Mouse (Mus musculus) CH12.LX (cell line): ENCODE results near the gene Chpt1. TPM values are rescaled to one million over a fixed set of nuclear protein-coding genes. Genes with fewer than 3 reads are reported as not detected.

Experiments
- DNase-seq: peaks from one replicate; pipeline ENCODE4 v3.0.0-alpha.2; 2013; ENCODE audit errors: extremely low read depth
- H3K27ac ChIP-seq: 2 replicates; pipeline ENCODE4 v1.5.1; 2012; ENCODE audit warnings: low read depth, mild to moderate bottlenecking, control low read depth, moderate library complexity; ENCODE audit not compliant: insufficient read depth
- H3K27me3 ChIP-seq: replicated peaks from 2 replicates; pipeline ENCODE3; 2012; ENCODE audit warnings: inconsistent platforms
- H3K36me3 ChIP-seq, 2 experiments: replicated peaks in 1 of 2; 2 replicates each; pipeline versions ENCODE3 to v1.6.1; 2012; ENCODE audit warnings: inconsistent platforms in 1 of 2, low read length in 1 of 2, mild to moderate bottlenecking in 1 of 2, mixed read lengths in 1 of 2, moderate library complexity in 1 of 2; ENCODE audit not compliant: control insufficient read depth in 1 of 2, insufficient read depth in 1 of 2
- H3K4me1 ChIP-seq, 2 experiments: 2 replicates each; pipeline ENCODE4 v1.6.1; 2012; ENCODE audit warnings: inconsistent platforms in 1 of 2, moderate library complexity in 1 of 2; ENCODE audit not compliant: insufficient read depth in 2 of 2, control insufficient read depth in 1 of 2
- H3K4me2 ChIP-seq: 2 replicates; pipeline ENCODE4 v1.6.1; 2012; ENCODE audit warnings: low read depth, mild to moderate bottlenecking, control low read depth; ENCODE audit not compliant: poor library complexity, insufficient read depth, severe bottlenecking
- H3K4me3 ChIP-seq, 3 experiments: fragments of 150-350 bp in 1 of 3; sonication (generic) in 1 of 3; replicated peaks in 1 of 3; 2 replicates each; pipeline versions ENCODE3 to v1.5.1; 2011 to 2012; ENCODE audit warnings: low read depth in 2 of 3, low read length in 2 of 3, mild to moderate bottlenecking in 2 of 3, moderate library complexity in 2 of 3, control low read depth in 1 of 3, improper control_type of control experiment in 1 of 3, inconsistent platforms in 1 of 3, mixed read lengths in 1 of 3; ENCODE audit not compliant: poor library complexity in 1 of 3
- H3K79me2 ChIP-seq: replicated peaks from 2 replicates; pipeline ENCODE4 v1.6.1; 2012; ENCODE audit warnings: mild to moderate bottlenecking, moderate library complexity; ENCODE audit not compliant: control insufficient read depth, poor library complexity, insufficient read depth, severe bottlenecking; ENCODE audit errors: extremely low read depth
- H3K9ac ChIP-seq: 2 replicates; pipeline ENCODE4 v1.6.1; 2012; ENCODE audit warnings: low read depth, mild to moderate bottlenecking, control low read depth, moderate library complexity; ENCODE audit not compliant: insufficient read depth
- H3K9me3 ChIP-seq: replicated peaks from 2 replicates; pipeline ENCODE3; 2012; ENCODE audit warnings: low read length, inconsistent platforms, mixed read lengths
- CHD1 ChIP-seq: IDR thresholded peaks from 2 replicates; pipeline ENCODE4 v1.6.1; 2012; ENCODE audit warnings: low read depth, low read length, improper control_type of control experiment, inconsistent platforms
- CHD2 ChIP-seq: IDR thresholded peaks from 2 replicates; pipeline ENCODE4 v1.6.1; 2011; ENCODE audit warnings: low read length, improper control_type of control experiment
- CTCF ChIP-seq, 2 experiments: IDR thresholded peaks in 1 of 2; conservative IDR thresholded peaks in 1 of 2; 2 replicates each; pipeline ENCODE4 v1.5.1; 2011 to 2012; ENCODE audit warnings: low read depth in 2 of 2, low read length in 2 of 2, improper control_type of control experiment in 1 of 2, inconsistent platforms in 1 of 2, mild to moderate bottlenecking in 1 of 2, moderate library complexity in 1 of 2
- EP300 ChIP-seq: IDR thresholded peaks from 2 replicates; pipeline ENCODE4 v1.6.1; 2011; ENCODE audit warnings: low read length, improper control_type of control experiment
- IRF4 ChIP-seq: IDR thresholded peaks from 2 replicates; pipeline ENCODE4 v1.6.1; 2014; ENCODE audit warnings: low read depth, mild to moderate bottlenecking, inconsistent platforms, low read length, improper control_type of control experiment
- JUND ChIP-seq: conservative IDR thresholded peaks from 2 replicates; pipeline ENCODE4 v1.6.1; 2011; ENCODE audit warnings: low read depth, low read length, improper control_type of control experiment
- MAFK ChIP-seq: IDR thresholded peaks from 2 replicates; pipeline ENCODE4 v1.6.1; 2011; ENCODE audit warnings: low read length, improper control_type of control experiment; ENCODE audit not compliant: insufficient replicate concordance
- MXI1 ChIP-seq: IDR thresholded peaks from 2 replicates; pipeline ENCODE4 v1.6.1; 2011; ENCODE audit warnings: mild to moderate bottlenecking, low read depth, low read length, improper control_type of control experiment
- MYC ChIP-seq: IDR thresholded peaks from 2 replicates; pipeline ENCODE4 v1.6.1; 2011; ENCODE audit warnings: low read depth, mild to moderate bottlenecking, improper control_type of control experiment, low read length
- NELFE ChIP-seq: IDR thresholded peaks from 2 replicates; pipeline ENCODE4 v1.6.1; 2011; ENCODE audit warnings: low read depth, low read length, improper control_type of control experiment
- PAX5 ChIP-seq: IDR thresholded peaks from 2 replicates; pipeline ENCODE4 v1.6.1; 2012; ENCODE audit warnings: low read length, inconsistent platforms, mixed read lengths
- POLR2A ChIP-seq: IDR thresholded peaks from 2 replicates; pipeline ENCODE4 v1.6.1; 2011; ENCODE audit warnings: low read depth, mild to moderate bottlenecking, improper control_type of control experiment, low read length
- POLR2AphosphoS2 ChIP-seq: IDR thresholded peaks from 2 replicates; pipeline ENCODE4 v1.6.1; 2011; ENCODE audit warnings: low read depth, low read length, improper control_type of control experiment
- RAD21 ChIP-seq: IDR thresholded peaks from 2 replicates; pipeline ENCODE4 v1.6.1; 2011; ENCODE audit warnings: low read depth, mild to moderate bottlenecking, low read length, improper control_type of control experiment, moderate library complexity
- SMC3 ChIP-seq: IDR thresholded peaks from 2 replicates; pipeline ENCODE4 v1.6.1; 2011; ENCODE audit warnings: low read depth, low read length, improper control_type of control experiment
- TBP ChIP-seq: conservative IDR thresholded peaks from 2 replicates; pipeline ENCODE4 v1.6.1; 2011; ENCODE audit warnings: low read depth, low read length, improper control_type of control experiment
- TCF12 ChIP-seq: IDR thresholded peaks from 2 replicates; pipeline ENCODE4 v1.6.1; 2014; ENCODE audit warnings: low read depth, mild to moderate bottlenecking, inconsistent platforms, low read length, improper control_type of control experiment
- UBTF ChIP-seq: IDR thresholded peaks from 2 replicates; pipeline ENCODE4 v1.6.1; 2012; ENCODE audit warnings: low read depth, mild to moderate bottlenecking, inconsistent platforms, low read length, improper control_type of control experiment, moderate library complexity
- USF1 ChIP-seq: IDR thresholded peaks from 2 replicates; pipeline ENCODE4 v1.6.1; 2014; ENCODE audit warnings: low read depth, mild to moderate bottlenecking, inconsistent platforms, low read length, improper control_type of control experiment
- USF2 ChIP-seq: conservative IDR thresholded peaks from 2 replicates; pipeline ENCODE4 v1.6.1; 2011; ENCODE audit warnings: low read depth, low read length, improper control_type of control experiment
- ZC3H11A ChIP-seq: IDR thresholded peaks from 2 replicates; pipeline ENCODE4 v1.6.1; 2012; ENCODE audit warnings: low read depth, mild to moderate bottlenecking, inconsistent platforms, low read length, improper control_type of control experiment
- ZMIZ1 ChIP-seq: IDR thresholded peaks from 2 replicates; pipeline ENCODE4 v1.6.1; 2012; ENCODE audit warnings: low read depth, mild to moderate bottlenecking, inconsistent platforms, low read length, improper control_type of control experiment
- dilution Hi-C: fragments of 300-500 bp; cut with MboI; formaldehyde crosslinking; loops from 2 replicates; pipeline ENCODE4 v1.14.3; 2020; ENCODE audit warnings: low sequenced_read_pairs; ENCODE audit not compliant: extremely low pct_unique_long_range_greater_than_20kb, extremely low pct_ligation_motif_present
- in situ Hi-C: fragments of 300-500 bp; cut with MboI; formaldehyde crosslinking; loops from 3 replicates; pipeline ENCODE4 v1.14.3; 2019; ENCODE audit warnings: low sequenced_read_pairs, low pct_ligation_motif_present, low pct_unique_long_range_greater_than_20kb, mixed read lengths
- polyA plus RNA-seq: library from polyadenylated mRNA; unstranded; fragments of >175 nt; gene quantifications from 2 replicates; pipeline ENCODE4 v1.2.1, GENCODE M21; 2012; ENCODE audit warnings: low read depth; ENCODE audit not compliant: insufficient read length
- total RNA-seq, 2 experiments: library from RNA; depleted of rRNA; stranded (reverse); fragments of 300-350 nt in 1 of 2; fragments of >200 nt in 1 of 2; gene quantifications; 2 replicates each; pipeline ENCODE4 v1.2.3; 2012 to 2014

Gene Chpt1
- total and polyA plus RNA-seq, 3 experiments: 8.1 to 10.1 (median 8.1) TPM

DNA sequence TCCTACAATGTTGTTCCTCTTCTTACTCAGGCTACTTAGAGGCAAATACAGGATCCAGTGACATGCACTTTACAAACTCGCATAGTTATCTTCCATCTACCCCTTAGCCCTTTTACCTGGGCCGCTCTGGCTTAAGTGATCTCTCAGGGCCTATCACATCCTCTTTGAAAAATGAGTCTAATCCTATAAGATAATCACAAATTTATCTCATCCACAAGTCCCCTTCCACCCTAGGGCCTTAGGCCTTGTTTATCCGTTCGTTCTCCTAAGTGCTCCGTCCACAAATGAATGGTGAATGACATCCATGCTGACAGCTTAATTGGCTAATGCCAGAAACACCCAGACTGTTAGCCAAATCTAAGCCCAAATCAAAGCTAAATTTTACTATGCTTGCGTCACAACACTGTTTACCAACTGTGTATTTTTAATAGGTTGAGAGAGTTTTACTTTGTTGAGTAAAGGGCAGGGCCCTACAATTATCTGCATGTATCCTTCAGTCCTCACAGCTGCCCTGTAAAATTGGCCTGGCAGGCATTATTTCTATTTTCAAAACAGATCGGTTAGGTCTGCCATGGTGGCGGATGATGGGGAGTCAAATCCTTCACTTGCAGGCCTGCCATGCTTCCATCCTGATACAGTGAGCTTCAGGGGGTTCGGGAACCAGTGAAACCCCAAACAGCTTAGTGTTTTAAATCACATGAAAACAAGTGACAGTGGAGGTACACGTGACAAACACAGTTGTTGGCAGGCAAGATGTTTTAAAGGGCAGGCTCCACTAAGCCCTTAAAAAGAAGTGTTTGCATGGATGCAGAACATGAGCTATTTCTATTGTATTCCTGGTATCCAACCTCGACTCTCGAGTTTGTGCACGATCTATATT, 1.7 kb downstream of the Chpt1 start:
- Histone ChIP-seq H3K27ac (no peak overlapping the region), H3K4me3 (no peak overlapping the region), H3K4me2 (no peak overlapping the region), H3K9ac (no peak overlapping the region), H3K36me3 (no peaks in the 10 kb centered on the region), H3K4me1 (peaks cover 0 to 24% of the 10 kb centered on the region in 2 experiments; a peak in 2 of 4 replicates), H3K79me2 (no peaks in the 10 kb centered on the region), H3K27me3 (peaks cover 5% of the 10 kb centered on the region), H3K9me3 (no peaks in the 10 kb centered on the region)
- dilution Hi-C loops (no loop called here), in situ Hi-C loops (no loop called here)
- TF ChIP-seq USF2 (no peak), CHD2 (no peak), SMC3 (no peak)
- no peak for DNase-seq

DNA sequence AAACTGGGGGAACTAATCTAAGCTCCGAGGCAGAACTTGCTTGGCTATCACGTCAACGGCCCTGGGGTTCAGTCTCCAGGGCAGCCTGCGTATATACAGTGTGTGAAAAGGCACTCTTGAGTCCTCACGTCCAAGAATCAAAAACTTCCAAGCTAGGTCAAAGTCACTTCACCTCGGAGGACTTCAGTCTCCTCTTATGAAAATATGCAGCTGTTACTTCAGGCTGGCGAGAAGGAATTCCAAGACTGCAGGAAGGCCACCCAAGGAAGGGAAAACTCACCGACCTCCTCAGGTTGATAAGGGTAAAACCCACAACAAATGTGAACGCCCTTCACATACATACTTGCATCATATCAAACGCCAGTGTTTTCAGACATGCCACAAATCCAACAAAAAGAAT, 2.5 kb downstream of the Chpt1 start:
- H3K4me3 ChIP-seq: no peak overlapping the region
- no peaks in the 10 kb centered on the region for H3K79me2 ChIP-seq
- no peak for DNase-seq
- H3K27ac ChIP-seq: no peak overlapping the region
- no peak for TF ChIP-seq ZC3H11A
- no peak for TF ChIP-seq EP300
- TF ChIP-seq TCF12: no peak
- no peak for TF ChIP-seq TBP
- TF ChIP-seq POLR2A: no peak
- no peak for TF ChIP-seq UBTF
- no peak for TF ChIP-seq PAX5
- no peak for TF ChIP-seq USF1
- no peak for TF ChIP-seq CTCF (conservative IDR thresholded peaks at IDR 0.05 in 1 of 2, IDR thresholded peaks at IDR 0.05 in 1 of 2; ENCODE audit: low read depth in 2 of 2, low read length in 2 of 2)
- TF ChIP-seq RAD21: no peak
- no peak for TF ChIP-seq MYC
- TF ChIP-seq IRF4: no peak
- no peak for TF ChIP-seq ZMIZ1
- no peak for TF ChIP-seq POLR2AphosphoS2
- TF ChIP-seq NELFE: no peak
- TF ChIP-seq JUND: no peak
- TF ChIP-seq MXI1: no peak
- TF ChIP-seq MAFK: no peak
- TF ChIP-seq CHD2: no peak
- no peak for TF ChIP-seq CHD1
- H3K9ac ChIP-seq: no peak overlapping the region
- H3K4me1 ChIP-seq: peaks cover 0 to 24% of the 10 kb centered on the region in 2 experiments; a peak in 2 of 4 replicates
- no peaks in the 10 kb centered on the region for H3K9me3 ChIP-seq
- in situ Hi-C loops (no loop called here), dilution Hi-C loops (no loop called here)
- no peak overlapping the region for H3K4me2 ChIP-seq
- H3K36me3 ChIP-seq: no peaks in the 10 kb centered on the region
- peaks cover 5% of the 10 kb centered on the region for H3K27me3 ChIP-seq
